Mouse (Mus musculus): ENCODE data around the gene Hus1b.

GRCm38 (mm10) chr13:30945788-30946187 lies 1.8 kb downstream of the Hus1b start:
- TF ChIP-seq CTCF (IDR thresholded peaks at IDR 0.05; ENCODE audit: low read depth) (no peak), EP300 (IDR thresholded peaks at IDR 0.05; ENCODE audit: low read depth) (no peak)

All from liver, postnatal 0 days (tissue).